Mouse (Mus musculus) MEL (cell line): ENCODE results near the gene Csnk2a2. TPM values are rescaled to one million over a fixed set of nuclear protein-coding genes. Genes with fewer than 3 reads are reported as not detected.

ENCODE experiments used
- DNase-seq: peaks from one replicate; pipeline ENCODE4 v3.0.0; 2011; ENCODE audit warnings: low read depth, low spot score
- H3K27ac ChIP-seq: 2 replicates; pipeline ENCODE4 v1.5.1; 2012; ENCODE audit warnings: low read depth, mild to moderate bottlenecking, control low read depth, low read length, moderate library complexity; ENCODE audit not compliant: control insufficient read depth
- H3K27me3 ChIP-seq, 2 experiments: fragments of 150-350 bp in 1 of 2; sonication (generic) in 1 of 2; 2 replicates each; pipeline ENCODE4 v1.6.1; 2012; ENCODE audit warnings: low read length in 2 of 2, mild to moderate bottlenecking in 2 of 2, improper control_type of control experiment in 1 of 2, moderate library complexity in 1 of 2; ENCODE audit not compliant: insufficient read depth in 2 of 2, control insufficient read depth in 1 of 2
- H3K36me3 ChIP-seq, 2 experiments: 2 replicates each; pipeline ENCODE4 v1.6.1; 2012 to 2014; ENCODE audit warnings: low read length in 2 of 2, improper control_type of control experiment in 1 of 2, inconsistent platforms in 1 of 2, mild to moderate bottlenecking in 1 of 2; ENCODE audit not compliant: insufficient read depth in 2 of 2, control insufficient read depth in 1 of 2
- H3K4me1 ChIP-seq, 2 experiments: fragments of 150-350 bp in 1 of 2; sonication (generic) in 1 of 2; 2 replicates each; pipeline ENCODE4 v1.6.1; 2012; ENCODE audit warnings: low read length in 2 of 2, improper control_type of control experiment in 1 of 2, mild to moderate bottlenecking in 1 of 2; ENCODE audit not compliant: insufficient read depth in 2 of 2, control insufficient read depth in 1 of 2
- H3K4me3 ChIP-seq, 2 experiments: fragments of 150-350 bp in 1 of 2; sonication (generic) in 1 of 2; 2 replicates each; pipeline ENCODE4 v1.5.1; 2012; ENCODE audit warnings: low read depth in 2 of 2, low read length in 2 of 2, mild to moderate bottlenecking in 2 of 2, moderate library complexity in 2 of 2, control low read depth in 1 of 2, improper control_type of control experiment in 1 of 2; ENCODE audit not compliant: control insufficient read depth in 1 of 2, insufficient read depth in 1 of 2
- H3K79me2 ChIP-seq: 2 replicates; pipeline ENCODE4 v1.6.1; 2012; ENCODE audit warnings: mild to moderate bottlenecking, low read length, moderate library complexity; ENCODE audit not compliant: control insufficient read depth, poor library complexity, insufficient read depth
- H3K9ac ChIP-seq: 2 replicates; pipeline ENCODE4 v1.6.1; 2012; ENCODE audit warnings: low read depth, mild to moderate bottlenecking, control low read depth, low read length, moderate library complexity; ENCODE audit not compliant: control insufficient read depth, poor library complexity, severe bottlenecking
- H3K9me3 ChIP-seq: fragments of 150-350 bp; sonication (generic); replicated peaks from 2 replicates; pipeline ENCODE4 v1.6.1; 2012; ENCODE audit warnings: mild to moderate bottlenecking, low read length, improper control_type of control experiment, moderate library complexity; ENCODE audit not compliant: insufficient read depth
- ETS1 ChIP-seq: IDR thresholded peaks from 2 replicates; pipeline ENCODE4 v1.6.1; 2012; ENCODE audit warnings: low read depth, mild to moderate bottlenecking, inconsistent platforms, low read length, improper control_type of control experiment, moderate library complexity
- GABPA ChIP-seq: IDR thresholded peaks from 2 replicates; pipeline ENCODE4 v1.6.1; 2012; ENCODE audit warnings: low read depth, mild to moderate bottlenecking, inconsistent platforms, low read length, improper control_type of control experiment, moderate library complexity
- GATA1 ChIP-seq: IDR thresholded peaks from 2 replicates; pipeline ENCODE4 v1.6.1; 2011; ENCODE audit warnings: low read depth, low read length, improper control_type of control experiment
- MAFK ChIP-seq: IDR thresholded peaks from 2 replicates; pipeline ENCODE4 v1.6.1; 2011; ENCODE audit warnings: low read depth, mild to moderate bottlenecking, low read length, improper control_type of control experiment, borderline replicate concordance
- MAX ChIP-seq: IDR thresholded peaks from 2 replicates; pipeline ENCODE4 v1.6.1; 2011; ENCODE audit warnings: low read length, improper control_type of control experiment
- MXI1 ChIP-seq: IDR thresholded peaks from 2 replicates; pipeline ENCODE4 v1.6.1; 2011; ENCODE audit warnings: mild to moderate bottlenecking, low read depth, low read length, improper control_type of control experiment
- MYC ChIP-seq: IDR thresholded peaks from 2 replicates; pipeline ENCODE4 v1.6.1; 2011; ENCODE audit warnings: low read depth, mild to moderate bottlenecking, low read length, improper control_type of control experiment, moderate library complexity
- NRF1 ChIP-seq: IDR thresholded peaks from 2 replicates; pipeline ENCODE4 v1.6.1; 2014; ENCODE audit warnings: low read depth, mild to moderate bottlenecking, inconsistent platforms, low read length, improper control_type of control experiment, moderate library complexity; ENCODE audit not compliant: poor library complexity, insufficient read depth, severe bottlenecking
- POLR2A ChIP-seq, 2 experiments: IDR thresholded peaks; 2 replicates each; pipeline ENCODE4 v1.6.1; 2011 to 2012; ENCODE audit warnings: low read length in 2 of 2, mild to moderate bottlenecking in 2 of 2, control low read depth in 1 of 2, improper control_type of control experiment in 1 of 2, low read depth in 1 of 2, moderate library complexity in 1 of 2; ENCODE audit not compliant: control insufficient read depth in 1 of 2, insufficient read depth in 1 of 2, poor library complexity in 1 of 2
- POLR2AphosphoS5 ChIP-seq: IDR thresholded peaks from 2 replicates; pipeline ENCODE4 v1.6.1; 2012; ENCODE audit warnings: low read depth, borderline replicate concordance, mild to moderate bottlenecking, inconsistent platforms, low read length, moderate library complexity, mixed read lengths
- SMC3 ChIP-seq: IDR thresholded peaks from 2 replicates; pipeline ENCODE4 v1.6.1; 2011; ENCODE audit warnings: low read depth, low read length, improper control_type of control experiment
- polyA plus RNA-seq, 2 experiments: library from polyadenylated mRNA; stranded (reverse) in 1 of 2; unstranded in 1 of 2; fragments of >175 nt in 1 of 2; fragments of >200 nt in 1 of 2; gene quantifications; 2 replicates each; pipeline versions ENCODE4 v1.2.1 to v1.2.4; 2012; ENCODE audit warnings: low replicate concordance in 2 of 2, low read depth in 1 of 2; ENCODE audit not compliant: insufficient read length in 2 of 2, insufficient read depth in 1 of 2, missing spikeins in 1 of 2
- total RNA-seq: library from RNA; depleted of rRNA; stranded (reverse); fragments of 300-350 nt; gene quantifications from 2 replicates; pipeline ENCODE4 v1.2.3, GENCODE M21; 2012

The Csnk2a2 gene
- total and polyA plus RNA-seq, 3 experiments: 44.0 to 121 TPM; not detected in 1

DNA sequence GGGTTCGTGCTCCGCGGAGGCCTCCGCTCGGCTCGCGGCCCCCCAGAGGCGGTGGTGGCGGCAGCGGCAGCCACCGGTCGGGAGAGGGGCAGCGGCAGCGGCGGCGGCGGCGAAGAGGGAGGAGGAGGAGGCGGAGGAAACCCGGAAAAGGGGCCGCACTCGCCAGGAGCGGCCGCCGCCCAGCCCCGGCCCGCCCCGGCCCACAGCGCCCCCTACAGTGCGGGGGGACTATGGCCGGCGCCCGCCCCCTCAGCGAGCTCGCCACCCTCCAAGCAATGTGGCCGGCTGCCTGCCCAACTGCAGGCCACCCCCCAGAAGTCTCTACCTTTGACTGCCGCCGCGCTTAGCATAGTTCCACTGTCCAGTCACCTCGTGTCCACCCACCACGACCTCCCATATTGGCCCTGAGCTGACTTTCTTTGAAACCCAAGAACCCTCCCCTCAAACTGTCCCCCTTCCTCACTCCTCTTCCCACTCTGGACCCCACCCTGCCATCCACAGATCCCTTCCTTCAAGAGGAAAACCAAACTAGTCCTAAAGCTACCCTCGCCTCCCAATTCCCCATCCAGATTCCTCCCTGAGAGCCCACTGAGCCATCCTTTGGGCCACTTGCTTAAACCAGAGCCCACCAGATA is 1.0 kb downstream of the Csnk2a2 start (continued):
- TF ChIP-seq POLR2AphosphoS5: no peak
- no peak for TF ChIP-seq SMC3
- no peak for TF ChIP-seq ETS1

DNA sequence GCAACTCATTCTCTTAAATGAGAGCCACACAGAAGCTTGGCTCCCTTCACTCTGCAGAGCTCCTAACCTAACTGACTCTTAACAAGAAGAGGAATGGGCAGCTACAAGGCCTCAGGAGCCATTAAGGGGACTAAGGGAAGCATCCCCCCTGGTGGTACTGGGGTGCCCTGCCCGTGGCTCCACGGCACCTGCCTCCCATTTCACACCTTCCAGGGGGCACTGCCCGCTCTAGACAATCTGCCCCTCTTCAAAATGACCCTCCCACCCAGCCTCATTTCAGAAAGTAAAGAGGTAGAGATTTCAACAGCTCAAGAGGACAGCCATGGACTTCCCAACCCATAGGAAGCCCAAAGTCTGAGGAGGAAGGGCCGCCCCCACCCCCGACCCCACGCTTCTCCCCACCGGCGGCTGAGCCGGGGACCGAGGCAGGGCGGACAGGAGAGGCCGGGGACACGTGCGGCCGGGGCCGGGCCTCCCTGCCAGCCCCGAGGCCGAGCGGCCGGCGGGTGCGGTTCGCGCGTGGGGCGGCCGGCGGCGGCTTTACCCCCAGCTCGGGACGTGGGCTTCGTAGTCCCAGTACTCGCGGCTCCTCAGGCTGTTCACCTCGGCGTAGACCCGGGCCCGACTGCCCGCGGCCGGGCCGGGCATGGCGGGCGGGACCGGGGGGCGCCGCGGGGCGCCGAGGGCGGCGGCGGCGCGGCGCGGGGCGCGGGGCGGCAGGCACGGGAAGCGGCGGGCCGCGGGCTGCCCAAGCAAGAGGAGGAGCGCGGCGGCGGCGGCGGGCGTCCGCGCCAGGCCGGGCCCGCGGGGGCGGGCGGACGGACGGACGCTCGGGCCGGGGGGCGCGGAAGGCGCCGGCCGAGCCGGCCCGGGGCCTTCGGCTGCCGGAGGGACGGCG is 1.8 kb downstream of the Csnk2a2 start:
- H3K4me1 ChIP-seq: peaks cover 3 to 10% of the 10 kb centered on the region in 2 experiments; a peak in 3 of 4 replicates
- TF ChIP-seq MYC (0 out of 2 replicates have a peak, but pooled peaks have one; percentile 19), MXI1 (0 out of 2 replicates have a peak, but pooled peaks have one; percentile 27), GATA1 (no peak)
- H3K79me2 ChIP-seq: peaks cover 24% of the 10 kb centered on the region
- H3K4me3 ChIP-seq: peak overlapping the region; percentile 72 to 92
- DNase-seq: peak; percentile 37
- no peak overlapping the region for H3K27ac ChIP-seq
- H3K9ac ChIP-seq: peak overlapping the region; percentile 96
- no peaks in the 10 kb centered on the region for H3K27me3 ChIP-seq
- H3K9me3 ChIP-seq: no peaks in the 10 kb centered on the region
- H3K36me3 ChIP-seq: peaks cover 12 to 13% of the 10 kb centered on the region in 2 experiments

- peaks cover 31 to 49% of the 10 kb centered on the region in 2 experiments for H3K36me3 ChIP-seq
- TF ChIP-seq MAX (no peak), GABPA (peak; percentile 52; the same call in 1 of the 2 replicates), POLR2A (IDR thresholded peaks at IDR 0.05; ENCODE audit: control insufficient read depth in 1 of 2, insufficient read depth in 1 of 2, low read depth in 1 of 2, low read length in 2 of 2, poor library complexity in 1 of 2) (no peak), NRF1 (no peak), MAFK (peak; percentile 73; the same call in 1 of the 2 replicates)
- TF ChIP-seq, all 39 proteins: peak for 2
- Histone ChIP-seq H3K79me2 (no peaks in the 10 kb centered on the region), H3K27me3 (no peaks in the 10 kb centered on the region), H3K27ac (no peak overlapping the region), H3K4me3 (no peak overlapping the region), H3K4me1 (peaks cover 15 to 23% of the 10 kb centered on the region in 2 experiments), H3K9me3 (no peaks in the 10 kb centered on the region), H3K9ac (no peak overlapping the region)
- DNase-seq: no peak
These were observed 19.8 kb downstream of the Csnk2a2 start for GRCm38 (mm10) chr8:95470008-95470407.
